Mouse (Mus musculus): Measurements from ENCODE around the gene Cmpk1. TPM values are rescaled to one million over a fixed set of nuclear protein-coding genes. Genes with fewer than 3 reads are reported as not detected.

Cmpk1 gene
- polyA plus RNA-seq, 1 experiment from 2014 or later, result 356 TPM

- 87% methylated on average over 4 of the region's 4 CpGs for WGBS
- H3K27ac ChIP-seq (ENCODE audit: low read depth, low read length), result no peak overlapping the region
- H3K9me3 ChIP-seq (ENCODE audit: control insufficient read depth), result no peaks in the 10 kb centered on the region
- no peak overlapping the region for H3K9ac ChIP-seq (ENCODE audit: low read depth, low read length)
- no peaks in the 10 kb centered on the region for H3K36me3 ChIP-seq (ENCODE audit: control insufficient read depth, insufficient read depth)
- H3K27me3 ChIP-seq (replicated peaks; ENCODE audit: control insufficient read depth, insufficient read depth, low read length), result no peaks in the 10 kb centered on the region; the same call in 1 of the 2 replicates
- no peak overlapping the region for H3K4me2 ChIP-seq (replicated peaks; ENCODE audit: low read depth)
- TF ChIP-seq CTCF (IDR thresholded peaks at IDR 0.05; ENCODE audit: low read depth), result no peak
- ATAC-seq, result no peak
- H3K4me3 ChIP-seq (ENCODE audit: low read depth, low read length), result no peak overlapping the region
- no peaks in the 10 kb centered on the region for H3K4me1 ChIP-seq (replicated peaks; ENCODE audit: control insufficient read depth, insufficient read depth, low read length)
These were observed 45.7 kb downstream of the Cmpk1 start for GRCm38 (mm10) chr4:114941311-114941710.

- Histone ChIP-seq H3K4me2 (replicated peaks; ENCODE audit: low read depth) (no peak overlapping the region), H3K9me3 (ENCODE audit: control insufficient read depth) (no peaks in the 10 kb centered on the region), H3K9ac (ENCODE audit: low read depth, low read length) (no peak overlapping the region), H3K4me1 (replicated peaks; ENCODE audit: control insufficient read depth, insufficient read depth, low read length) (no peaks in the 10 kb centered on the region), H3K4me3 (ENCODE audit: low read depth, low read length) (no peak overlapping the region), H3K36me3 (ENCODE audit: control insufficient read depth, insufficient read depth) (no peaks in the 10 kb centered on the region), H3K27ac (ENCODE audit: low read depth, low read length) (no peak overlapping the region), H3K27me3 (replicated peaks; ENCODE audit: control insufficient read depth, insufficient read depth, low read length) (no peaks in the 10 kb centered on the region; the same call in 1 of the 2 replicates)
- 60% methylated on average over 3 of the region's 3 CpGs for WGBS
- ATAC-seq, result no peak
- no peak for TF ChIP-seq CTCF (IDR thresholded peaks at IDR 0.05; ENCODE audit: low read depth)
These were observed 48.8 kb downstream of the Cmpk1 start for GRCm38 (mm10) chr4:114938248-114938647.

GRCm38 (mm10) chr4:114937459-114938047 lies 49.5 kb downstream of the Cmpk1 start:
- H3K4me2 ChIP-seq (replicated peaks; ENCODE audit: low read depth), result no peak overlapping the region
- no peak for ATAC-seq
- no peaks in the 10 kb centered on the region for H3K36me3 ChIP-seq (ENCODE audit: control insufficient read depth, insufficient read depth)
- no peak overlapping the region for H3K4me3 ChIP-seq (ENCODE audit: low read depth, low read length)
- H3K9ac ChIP-seq (ENCODE audit: low read depth, low read length), result no peak overlapping the region
- no peaks in the 10 kb centered on the region; the same call in 1 of the 2 replicates for H3K27me3 ChIP-seq (replicated peaks; ENCODE audit: control insufficient read depth, insufficient read depth, low read length)
- no peak for TF ChIP-seq CTCF (IDR thresholded peaks at IDR 0.05; ENCODE audit: low read depth)
- no peaks in the 10 kb centered on the region for H3K9me3 ChIP-seq (ENCODE audit: control insufficient read depth)
- H3K27ac ChIP-seq (ENCODE audit: low read depth, low read length), result no peak overlapping the region
- 75% methylated on average over 4 of the region's 4 CpGs for WGBS
- no peaks in the 10 kb centered on the region for H3K4me1 ChIP-seq (replicated peaks; ENCODE audit: control insufficient read depth, insufficient read depth, low read length)

GRCm38 (mm10) chr4:114934188-114934587 lies 52.9 kb downstream of the Cmpk1 start:
- Histone ChIP-seq H3K4me2 (replicated peaks; ENCODE audit: low read depth) (no peak overlapping the region), H3K4me1 (replicated peaks; ENCODE audit: control insufficient read depth, insufficient read depth, low read length) (no peaks in the 10 kb centered on the region), H3K4me3 (ENCODE audit: low read depth, low read length) (no peak overlapping the region), H3K9ac (ENCODE audit: low read depth, low read length) (no peak overlapping the region), H3K27ac (ENCODE audit: low read depth, low read length) (no peak overlapping the region), H3K27me3 (replicated peaks; ENCODE audit: control insufficient read depth, insufficient read depth, low read length) (peaks cover 12% of the 10 kb centered on the region), H3K9me3 (ENCODE audit: control insufficient read depth) (no peaks in the 10 kb centered on the region), H3K36me3 (ENCODE audit: control insufficient read depth, insufficient read depth) (no peaks in the 10 kb centered on the region)
- TF ChIP-seq CTCF (IDR thresholded peaks at IDR 0.05; ENCODE audit: low read depth), result no peak
- no peak for ATAC-seq
- 81% methylated on average over 6 of the region's 6 CpGs for WGBS

GRCm38 (mm10) chr4:114932747-114933146 lies 54.3 kb downstream of the Cmpk1 start:
- Histone ChIP-seq H3K27me3 (replicated peaks; ENCODE audit: control insufficient read depth, insufficient read depth, low read length) (peaks cover 19% of the 10 kb centered on the region; the same call in 1 of the 2 replicates), H3K9ac (ENCODE audit: low read depth, low read length) (no peak overlapping the region), H3K36me3 (ENCODE audit: control insufficient read depth, insufficient read depth) (no peaks in the 10 kb centered on the region), H3K4me1 (replicated peaks; ENCODE audit: control insufficient read depth, insufficient read depth, low read length) (no peaks in the 10 kb centered on the region), H3K27ac (ENCODE audit: low read depth, low read length) (no peak overlapping the region), H3K9me3 (ENCODE audit: control insufficient read depth) (no peaks in the 10 kb centered on the region), H3K4me3 (ENCODE audit: low read depth, low read length) (no peak overlapping the region), H3K4me2 (replicated peaks; ENCODE audit: low read depth) (no peak overlapping the region)
- TF ChIP-seq CTCF (IDR thresholded peaks at IDR 0.05; ENCODE audit: low read depth), result no peak
- WGBS, result 88% methylated on average over 4 of the region's 4 CpGs
- ATAC-seq, result no peak

- Histone ChIP-seq H3K4me2 (replicated peaks; ENCODE audit: low read depth) (no peak overlapping the region), H3K9me3 (ENCODE audit: control insufficient read depth) (no peaks in the 10 kb centered on the region), H3K27ac (ENCODE audit: low read depth, low read length) (no peak overlapping the region), H3K4me3 (ENCODE audit: low read depth, low read length) (no peak overlapping the region), H3K4me1 (replicated peaks; ENCODE audit: control insufficient read depth, insufficient read depth, low read length) (no peaks in the 10 kb centered on the region), H3K36me3 (ENCODE audit: control insufficient read depth, insufficient read depth) (no peaks in the 10 kb centered on the region), H3K9ac (ENCODE audit: low read depth, low read length) (no peak overlapping the region), H3K27me3 (replicated peaks; ENCODE audit: control insufficient read depth, insufficient read depth, low read length) (peaks cover 55% of the 10 kb centered on the region)
- WGBS, result 51% methylated on average over 15 of the region's 15 CpGs
- TF ChIP-seq CTCF (IDR thresholded peaks at IDR 0.05; ENCODE audit: low read depth), result no peak
- no peak for ATAC-seq
These were observed 57.9 kb downstream of the Cmpk1 start for GRCm38 (mm10) chr4:114929155-114929554.

Measured in intestine, postnatal 0 days (tissue).